Mouse (Mus musculus): ENCODE measurements around the gene Fbxo28. TPM values are rescaled to one million over a fixed set of nuclear protein-coding genes. Genes with fewer than 3 reads are reported as not detected.

Fbxo28 gene
- 21.5 and 173 TPM in 2 replicates for polyA plus RNA-seq (2012; ENCODE audit: low replicate concordance)

GRCm38 (mm10) chr1:182340821-182341781 is at the start of gene Fbxo28:
Fbxo28 (minus strand) TSS chr1:182341629.

GRCm38 (mm10) chr1:182282091-182283075 is 59.0 kb downstream of the Fbxo28 start, which contains the start of gene Degs1:
Degs1 (minus strand) TSS chr1:182282804.

Other genes starting within 250 kb of the Fbxo28 start
- gene Srp9, start 216.9 kb downstream of the Fbxo28 start, polyA plus RNA-seq (2012; ENCODE audit: low replicate concordance), result 30.6 and 34.9 TPM in 2 replicates
- not detected in 2 replicates for gene Vmn1r1, start 177.1 kb downstream of the Fbxo28 start, polyA plus RNA-seq (2012; ENCODE audit: low replicate concordance)
- gene Degs1, start 58.8 kb downstream of the Fbxo28 start, polyA plus RNA-seq (2012; ENCODE audit: low replicate concordance), result 28.1 and 32.3 TPM in 2 replicates
- 6.0 and 29.1 TPM in 2 replicates for gene Trp53bp2, start 67.5 kb upstream of the Fbxo28 start, polyA plus RNA-seq (2012; ENCODE audit: low replicate concordance)
- 18.9 and 43.8 TPM in 2 replicates for gene Capn2, start 176.0 kb upstream of the Fbxo28 start, polyA plus RNA-seq (2012; ENCODE audit: low replicate concordance)
- gene Capn8, start 223.4 kb upstream of the Fbxo28 start, polyA plus RNA-seq (2012; ENCODE audit: low replicate concordance), result not detected in 2 replicates